Mouse (Mus musculus): Measurements from ENCODE around the gene Hpn. TPM values are rescaled to one million over a fixed set of nuclear protein-coding genes. Genes with fewer than 3 reads are reported as not detected.

Gene Hpn
- polyA plus RNA-seq, 1 experiment from 2014 or later: 3.4 TPM

DNA sequence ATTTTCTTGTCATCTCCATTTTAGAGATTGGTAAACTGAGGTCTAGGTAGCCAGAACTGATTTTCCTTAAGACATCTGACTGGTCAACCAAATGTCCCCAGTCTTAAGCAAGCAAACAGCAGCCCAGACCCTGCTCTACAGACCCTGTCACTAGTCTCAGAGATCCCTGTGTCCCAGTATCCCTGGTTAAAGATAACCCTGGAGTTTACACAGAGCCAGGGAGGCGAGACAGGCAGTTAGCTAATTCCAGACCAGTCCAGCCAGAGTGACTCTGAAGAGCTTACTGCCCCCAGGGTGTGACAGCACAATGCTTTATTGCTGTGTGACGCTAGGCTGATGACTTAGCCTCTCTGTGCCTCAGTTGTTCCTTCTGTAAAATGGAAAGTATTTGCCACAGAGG is 58.0 kb downstream of the Hpn start, which contains the start of gene Fxyd1:
Gene Fxyd1 (minus strand): TSS at position 129 of the 400 bp plus-strand sequence.
- whole genome bisulfite sequencing: 62% methylated on average over 2 of the region's 2 CpGs
- no peak within 1 kb of the TSS for H3K4me2 ChIP-seq

DNA sequence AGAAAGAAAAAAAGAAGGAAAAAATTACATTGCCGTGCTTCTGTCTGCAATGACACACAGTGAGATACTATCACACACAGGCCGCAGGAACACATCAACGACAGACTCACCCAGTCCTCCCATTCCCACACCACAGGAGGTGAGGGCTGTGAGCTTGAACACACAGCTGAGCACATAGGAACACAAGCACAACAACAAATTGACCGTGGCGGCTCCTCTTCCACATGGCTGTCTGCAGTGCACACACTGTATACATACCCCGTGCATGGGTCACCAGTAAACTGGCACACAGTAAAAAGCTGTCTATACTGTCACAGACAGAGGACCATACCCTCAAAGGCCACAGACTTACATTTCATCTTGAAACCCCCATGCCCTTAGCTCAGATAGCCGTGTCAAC is 58.6 kb downstream of the Hpn start:
- Histone ChIP-seq H3K9me3 (no peaks in the 10 kb centered on the region), H3K4me2 (no peak overlapping the region), H3K36me3 (no peaks in the 10 kb centered on the region), H3K4me3 (no peak overlapping the region), H3K4me1 (peaks cover 53% of the 10 kb centered on the region), H3K27me3 (peaks cover 31% of the 10 kb centered on the region), H3K27ac (no peak overlapping the region), H3K9ac (no peak overlapping the region)
- ATAC-seq (ENCODE audit: insufficient number of reproducible peaks, low FRiP score, low TSS enrichment, low read depth): no peak
- 73% methylated on average over 7 of the region's 7 CpGs for WGBS

More for the DNA sequence above, 58.0 kb downstream of the Hpn start, which contains the start of gene Fxyd1:
- no peak within 1 kb of the TSS for H3K4me3 ChIP-seq
- H3K9me3 ChIP-seq: no peaks in the 10 kb centered on the region
- no peak within 1 kb of the TSS for H3K9ac ChIP-seq
- ATAC-seq (ENCODE audit: insufficient number of reproducible peaks, low FRiP score, low TSS enrichment, low read depth): no peak
- H3K27ac ChIP-seq: no peak within 1 kb of the TSS
- no peaks in the 10 kb centered on the region for H3K36me3 ChIP-seq
- peaks cover 46% of the 10 kb centered on the region for H3K4me1 ChIP-seq
- H3K27me3 ChIP-seq: peaks cover 25% of the 10 kb centered on the region

DNA sequence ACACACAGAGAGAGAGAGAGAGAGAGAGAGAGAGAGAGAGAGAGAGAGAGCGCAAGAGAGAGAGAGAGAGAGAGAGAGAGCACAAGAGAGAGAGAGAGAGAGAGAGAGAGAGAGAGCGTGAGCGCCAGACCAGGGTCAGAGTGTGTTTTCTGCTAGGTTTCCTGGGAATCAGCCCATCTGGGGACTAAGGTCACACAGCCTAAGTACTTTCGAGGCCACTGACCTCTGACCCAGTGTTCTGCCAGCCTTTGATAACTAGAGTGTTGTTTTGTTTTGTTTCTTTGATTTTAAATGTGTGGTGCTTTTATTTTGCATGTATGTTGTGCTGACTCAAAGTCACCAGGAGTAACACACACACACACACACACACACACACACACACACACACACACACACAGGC is 59.2 kb downstream of the Hpn start:
- H3K4me3 ChIP-seq: no peak overlapping the region
- WGBS: 23% methylated on average over 2 of the region's 4 CpGs
- no peak for ATAC-seq (ENCODE audit: insufficient number of reproducible peaks, low FRiP score, low TSS enrichment, low read depth)
- H3K4me1 ChIP-seq: peaks cover 58% of the 10 kb centered on the region
- H3K9me3 ChIP-seq: no peaks in the 10 kb centered on the region
- H3K9ac ChIP-seq: no peak overlapping the region
- no peaks in the 10 kb centered on the region for H3K36me3 ChIP-seq
- H3K27me3 ChIP-seq: peaks cover 37% of the 10 kb centered on the region
- H3K4me2 ChIP-seq: no peak overlapping the region; the same call in 1 of the 2 replicates
- peak overlapping the region; percentile 73 for H3K27ac ChIP-seq

DNA sequence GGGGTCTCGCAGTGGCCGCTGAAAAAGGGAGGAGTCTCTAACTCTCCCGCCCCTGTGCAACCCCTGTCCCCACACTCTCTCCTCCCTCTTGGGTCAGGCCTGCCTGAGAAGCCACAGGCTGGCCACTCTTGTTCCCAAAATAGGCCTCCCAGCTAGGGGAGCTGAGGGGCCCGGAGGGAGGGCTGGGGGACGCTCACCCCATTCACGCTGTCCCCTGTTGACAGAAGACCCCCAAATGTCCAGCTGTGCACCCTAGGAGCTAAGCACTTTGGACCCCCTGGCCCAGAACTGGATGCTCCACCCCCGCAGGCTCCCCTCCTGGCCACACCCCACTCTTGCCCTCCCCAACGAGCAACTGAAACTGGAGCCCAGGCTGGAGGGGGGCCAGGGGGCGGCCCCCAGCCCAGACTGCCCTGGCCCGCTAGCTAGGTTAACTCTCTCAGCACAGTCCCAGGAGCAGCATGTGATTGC is 59.7 kb downstream of the Hpn start:
- 4% methylated on average over 10 of the region's 10 CpGs for WGBS
- Histone ChIP-seq H3K9me3 (no peaks in the 10 kb centered on the region), H3K36me3 (no peaks in the 10 kb centered on the region), H3K4me3 (peak overlapping the region; percentile 40), H3K4me2 (peak overlapping the region; percentile 53), H3K4me1 (peaks cover 63% of the 10 kb centered on the region), H3K9ac (peak overlapping the region; percentile 32; the same call in 1 of the 2 replicates), H3K27me3 (peaks cover 42% of the 10 kb centered on the region), H3K27ac (peak overlapping the region; percentile 73)
- ATAC-seq (ENCODE audit: insufficient number of reproducible peaks, low FRiP score, low TSS enrichment, low read depth): peak; percentile 85

DNA sequence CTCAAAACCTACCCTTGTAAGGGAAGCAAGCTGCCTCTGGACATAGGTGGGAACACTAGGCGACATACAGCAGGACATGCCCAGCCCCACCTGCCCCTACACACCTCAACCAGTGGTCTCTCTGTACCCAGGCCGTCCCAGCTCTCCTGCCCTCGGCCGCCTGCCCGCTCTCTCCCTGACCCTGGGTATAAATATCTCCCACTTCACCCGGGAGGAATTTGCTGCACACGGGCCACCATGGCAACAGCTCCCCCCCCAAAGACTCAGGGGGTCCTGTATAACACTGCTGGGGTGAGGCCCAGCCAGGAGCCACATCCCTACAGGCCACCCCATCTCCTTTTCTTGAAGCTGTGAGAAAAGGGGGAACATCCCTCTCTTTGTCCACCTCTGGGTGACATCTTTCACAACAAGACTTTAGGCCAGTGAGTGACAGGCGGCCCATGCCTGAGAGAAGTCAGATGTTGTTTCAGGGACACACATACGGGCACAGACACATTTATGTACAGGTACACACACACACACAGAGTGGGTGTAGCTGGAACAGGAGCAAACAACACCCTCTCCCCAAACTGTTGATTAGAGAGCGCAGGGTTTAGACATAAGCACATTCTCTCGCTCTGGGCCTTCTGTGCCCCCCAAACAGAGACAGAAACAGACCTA is 60.3 kb downstream of the Hpn start:
- 43% methylated on average over 11 of the region's 11 CpGs for WGBS
- Histone ChIP-seq H3K4me3 (peak overlapping the region; percentile 40), H3K27ac (peak overlapping the region; percentile 73), H3K9me3 (no peaks in the 10 kb centered on the region), H3K4me2 (peak overlapping the region; percentile 53), H3K4me1 (peaks cover 69% of the 10 kb centered on the region), H3K36me3 (no peaks in the 10 kb centered on the region), H3K27me3 (peaks cover 48% of the 10 kb centered on the region), H3K9ac (peak overlapping the region; percentile 32; the same call in 1 of the 2 replicates)
- no peak for ATAC-seq (ENCODE audit: insufficient number of reproducible peaks, low FRiP score, low TSS enrichment, low read depth)

GRCm38 (mm10) chr7:31053882-31054447 is 61.1 kb downstream of the Hpn start:
- H3K4me1 ChIP-seq: peaks cover 73% of the 10 kb centered on the region
- H3K36me3 ChIP-seq: no peaks in the 10 kb centered on the region
- no peak overlapping the region for H3K27ac ChIP-seq

DNA sequence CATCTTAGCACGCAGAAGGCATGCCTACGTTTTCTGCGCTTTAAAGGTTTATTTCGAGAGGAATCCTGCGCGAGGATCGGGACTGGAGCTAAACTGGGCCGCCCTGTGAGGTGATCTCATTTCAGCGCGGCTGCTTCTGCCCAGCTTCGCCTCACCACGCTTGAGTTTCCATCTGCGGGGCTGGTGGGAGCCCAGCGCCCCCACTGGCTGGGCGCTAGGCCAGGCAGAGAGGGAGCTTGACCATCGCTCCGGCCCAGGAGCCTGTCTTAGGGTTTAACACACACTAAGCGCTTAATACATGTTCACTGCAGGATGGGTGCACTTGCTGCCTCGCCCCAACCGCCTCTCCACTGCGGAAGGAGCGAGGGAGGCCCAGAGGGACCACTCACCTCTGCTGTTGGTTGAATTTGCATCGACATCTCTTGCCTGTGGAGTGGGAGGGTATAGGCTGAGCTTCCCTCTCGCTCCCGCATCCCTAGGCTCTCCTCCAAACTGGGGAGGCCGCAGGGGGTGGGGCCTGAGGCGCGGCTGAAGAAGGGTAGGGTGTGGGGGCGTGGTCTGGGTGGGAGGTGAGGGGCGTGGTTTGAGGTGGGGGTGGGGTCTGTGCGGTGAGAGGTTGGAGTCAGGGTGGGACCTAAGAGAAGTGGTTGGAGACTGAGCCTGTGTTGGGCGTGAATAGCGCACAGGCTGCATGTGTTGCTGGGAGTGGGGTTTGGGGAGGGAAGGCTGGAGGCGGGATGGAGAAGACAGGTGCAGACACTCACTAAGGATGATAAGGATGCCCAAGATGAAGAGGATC is 62.3 kb downstream of the Hpn start:
- peak overlapping the region; percentile 39 for H3K4me2 ChIP-seq
- H3K9ac ChIP-seq: 0 out of 2 replicates have a peak overlapping the region, but pooled peaks have one; percentile 15
- peaks cover 58% of the 10 kb centered on the region for H3K27me3 ChIP-seq
- ATAC-seq (ENCODE audit: insufficient number of reproducible peaks, low FRiP score, low TSS enrichment, low read depth): no peak
- H3K4me1 ChIP-seq: peaks cover 73% of the 10 kb centered on the region
- H3K36me3 ChIP-seq: no peaks in the 10 kb centered on the region
- 3% methylated on average over 34 of the region's 34 CpGs for WGBS
- peak overlapping the region; percentile 40; the same call in 1 of the 2 replicates for H3K27ac ChIP-seq
- H3K4me3 ChIP-seq: peak overlapping the region; percentile 27
- H3K9me3 ChIP-seq: no peaks in the 10 kb centered on the region

More at GRCm38 (mm10) chr7:31053882-31054447, 61.1 kb downstream of the Hpn start:
- 35% methylated on average over 10 of the region's 10 CpGs for WGBS
- Histone ChIP-seq H3K9me3 (no peaks in the 10 kb centered on the region), H3K9ac (no peak overlapping the region), H3K4me2 (peak overlapping the region; percentile 53; the same call in 1 of the 2 replicates), H3K27me3 (peaks cover 56% of the 10 kb centered on the region), H3K4me3 (no peak overlapping the region)
- no peak for ATAC-seq (ENCODE audit: insufficient number of reproducible peaks, low FRiP score, low TSS enrichment, low read depth)

DNA sequence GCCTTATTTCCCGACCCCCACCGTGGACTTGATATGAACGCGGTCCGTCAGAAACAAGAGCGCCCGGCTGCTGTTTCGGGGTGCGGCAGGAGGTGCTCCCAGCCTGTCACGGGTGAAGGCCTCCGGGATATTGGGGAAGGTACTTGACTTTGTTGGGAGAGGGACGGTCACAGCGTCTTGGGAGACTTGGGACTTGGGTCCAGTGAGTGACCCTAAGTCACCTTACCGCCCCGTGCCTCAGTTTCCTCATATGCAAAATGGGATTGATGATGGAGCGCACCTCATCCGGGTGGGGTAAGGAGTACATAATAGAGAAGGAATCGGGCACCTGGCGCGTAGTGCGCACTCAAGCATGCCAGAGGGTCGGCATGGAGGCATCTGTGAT is 62.8 kb downstream of the Hpn start:
- WGBS: 5% methylated on average over 22 of the region's 22 CpGs
- Histone ChIP-seq H3K4me1 (peaks cover 73% of the 10 kb centered on the region), H3K27ac (0 out of 2 replicates have a peak overlapping the region, but pooled peaks have one; percentile 40), H3K36me3 (no peaks in the 10 kb centered on the region), H3K9me3 (no peaks in the 10 kb centered on the region), H3K9ac (0 out of 2 replicates have a peak overlapping the region, but pooled peaks have one; percentile 15), H3K27me3 (peaks cover 58% of the 10 kb centered on the region), H3K4me3 (peak overlapping the region; percentile 27), H3K4me2 (peak overlapping the region; percentile 39)
- ATAC-seq (ENCODE audit: insufficient number of reproducible peaks, low FRiP score, low TSS enrichment, low read depth): no peak

GRCm38 (mm10) chr7:31051321-31052021 is 63.6 kb downstream of the Hpn start, which contains the start of gene Fxyd7:
Fxyd7 (minus strand) TSS chr7:31051467.
- H3K9me3 ChIP-seq: no peaks in the 10 kb centered on the region
- peak within 1 kb of the TSS; percentile 27 for H3K4me3 ChIP-seq
- H3K27ac ChIP-seq: no peak within 1 kb of the TSS
- no peaks in the 10 kb centered on the region for H3K36me3 ChIP-seq
- peaks cover 58% of the 10 kb centered on the region for H3K27me3 ChIP-seq
- H3K9ac ChIP-seq: no peak within 1 kb of the TSS
- 1% methylated on average over 28 of the region's 28 CpGs for WGBS
- no peak for ATAC-seq (ENCODE audit: insufficient number of reproducible peaks, low FRiP score, low TSS enrichment, low read depth)
- H3K4me1 ChIP-seq: peaks cover 71% of the 10 kb centered on the region
- H3K4me2 ChIP-seq: peak within 1 kb of the TSS; percentile 39

GRCm38 (mm10) chr7:31050921-31051320 is 64.2 kb downstream of the Hpn start:
- Histone ChIP-seq H3K4me3 (peak overlapping the region; percentile 27), H3K4me1 (peaks cover 67% of the 10 kb centered on the region), H3K36me3 (no peaks in the 10 kb centered on the region), H3K27me3 (peaks cover 58% of the 10 kb centered on the region), H3K27ac (no peak overlapping the region), H3K4me2 (peak overlapping the region; percentile 39), H3K9me3 (no peaks in the 10 kb centered on the region), H3K9ac (no peak overlapping the region)
- WGBS: 6% methylated on average over 9 of the region's 9 CpGs
- ATAC-seq (ENCODE audit: insufficient number of reproducible peaks, low FRiP score, low TSS enrichment, low read depth): no peak

GRCm38 (mm10) chr7:31050487-31050886 is 64.6 kb downstream of the Hpn start:
- Histone ChIP-seq H3K36me3 (no peaks in the 10 kb centered on the region), H3K27me3 (peaks cover 61% of the 10 kb centered on the region), H3K9me3 (no peaks in the 10 kb centered on the region), H3K4me3 (peak overlapping the region; percentile 27), H3K27ac (no peak overlapping the region), H3K9ac (no peak overlapping the region), H3K4me1 (peaks cover 64% of the 10 kb centered on the region), H3K4me2 (peak overlapping the region; percentile 39)
- WGBS: 5% methylated on average over 6 of the region's 6 CpGs
- no peak for ATAC-seq (ENCODE audit: insufficient number of reproducible peaks, low FRiP score, low TSS enrichment, low read depth)

Measured in limb, embryonic 15.5 days (tissue).